Mouse (Mus musculus) limb, embryonic 10.5 days (tissue): ENCODE results near the gene Chpt1. TPM values are rescaled to one million over a fixed set of nuclear protein-coding genes. Genes with fewer than 3 reads are reported as not detected.
A peak's percentile ranks its signal among the peaks of the same experiment; 100 is the strongest.

Experiments
- DNase-seq: peaks from one replicate; pipeline ENCODE4 v3.0.0-alpha.2; 2017; ENCODE audit warnings: low spot score
- H3K27ac ChIP-seq: fragments of 300-500 bp; sonication (generic); 2 replicates; pipeline ENCODE4 v1.5.1; 2016; ENCODE audit warnings: mild to moderate bottlenecking
- H3K27me3 ChIP-seq: fragments of 300-500 bp; sonication (generic); 2 replicates; pipeline ENCODE4 v1.6.1; 2016; ENCODE audit warnings: low read depth, mild to moderate bottlenecking; ENCODE audit not compliant: poor library complexity, severe bottlenecking
- H3K36me3 ChIP-seq: fragments of 300-500 bp; sonication (generic); 2 replicates; pipeline ENCODE4 v1.6.1; 2016; ENCODE audit warnings: mild to moderate bottlenecking, moderate library complexity
- H3K4me1 ChIP-seq: fragments of 300-500 bp; sonication (generic); 2 replicates; pipeline ENCODE4 v1.6.1; 2016
- H3K4me3 ChIP-seq: fragments of 300-500 bp; sonication (generic); 2 replicates; pipeline ENCODE4 v1.5.1; 2016; ENCODE audit warnings: mild to moderate bottlenecking, moderate library complexity
- H3K9me3 ChIP-seq: fragments of 300-500 bp; sonication (generic); replicated peaks from 2 replicates; pipeline ENCODE4 v1.6.1; 2016; ENCODE audit warnings: mild to moderate bottlenecking
- WGBS: fragments of 180-500 bp; shearing (Covaris S2); methylation state at CpG from one replicate; pipeline ENCODE4 v1.1.7; 2016; 5-methylcytosine and 5-hydroxymethylcytosine counted together
- polyA plus RNA-seq: library from polyadenylated mRNA; unstranded; fragments of >200 nt; fragmentation: Nextera tagmentation; extraction: Ambion mirVana; gene quantifications from 2 replicates; pipeline ENCODE4 v1.2.1, GENCODE M21; 2016

Gene Chpt1
- polyA plus RNA-seq, 1 experiment from 2014 or later = 19.9 TPM

GRCm38 (mm10) chr10:88507691-88508143 is 3.8 kb upstream of the Chpt1 start:
- 72% methylated on average over 7 of the region's 7 CpGs for WGBS
- H3K27me3 ChIP-seq = no peaks in the 10 kb centered on the region

DNA sequence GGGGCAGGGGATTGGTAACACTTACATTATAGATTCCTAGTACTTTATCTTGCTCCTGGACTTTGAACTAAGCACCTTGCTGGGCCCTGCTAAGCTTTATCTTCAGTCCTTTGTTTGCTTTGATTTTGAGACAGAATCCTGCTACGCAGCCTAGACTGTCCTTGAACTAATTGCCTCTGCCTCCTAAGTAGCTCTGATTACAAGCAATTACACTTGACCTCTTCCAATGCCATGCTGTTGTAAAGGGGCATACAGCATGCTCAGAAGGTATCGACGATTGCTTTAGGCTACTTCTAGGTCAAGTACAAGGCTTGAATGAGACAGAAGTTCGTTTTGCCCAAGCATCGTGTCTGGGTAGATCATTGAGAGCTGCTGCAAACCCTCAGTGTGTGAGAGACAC is 1.4 kb upstream of the Chpt1 start:
- Histone ChIP-seq H3K27ac (no peak overlapping the region), H3K27me3 (no peaks in the 10 kb centered on the region)
- no peak for DNase-seq

More at GRCm38 (mm10) chr10:88507691-88508143, 3.8 kb upstream of the Chpt1 start:
- Histone ChIP-seq H3K4me1 (peaks cover 17% of the 10 kb centered on the region), H3K4me3 (no peak overlapping the region), H3K27ac (no peak overlapping the region), H3K36me3 (no peaks in the 10 kb centered on the region), H3K9me3 (no peaks in the 10 kb centered on the region)
- DNase-seq = no peak

DNA sequence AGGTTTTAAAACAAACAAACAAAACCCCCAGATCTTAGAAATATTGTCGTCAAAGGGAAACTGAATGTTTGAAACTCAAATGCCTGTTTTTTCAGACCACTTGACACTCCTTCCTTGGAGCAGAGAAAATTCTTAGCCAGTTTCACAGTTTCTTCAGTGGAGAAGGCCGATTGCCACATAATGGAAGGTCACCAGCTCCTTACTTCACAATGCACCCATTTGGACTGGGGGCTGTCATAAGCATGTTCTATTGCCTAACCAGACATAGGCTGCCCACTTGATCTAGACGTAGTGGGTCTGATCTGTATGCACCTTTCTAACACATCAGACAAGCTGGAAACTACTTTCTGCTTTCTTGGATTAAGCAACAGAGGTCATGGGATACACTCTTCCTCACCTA is 608 bp upstream of the Chpt1 start:
- Histone ChIP-seq H3K4me3 (peak overlapping the region; percentile 75; the same call in 1 of the 2 replicates), H3K4me1 (peaks cover 28% of the 10 kb centered on the region), H3K27ac (no peak overlapping the region), H3K9me3 (no peaks in the 10 kb centered on the region), H3K36me3 (no peaks in the 10 kb centered on the region), H3K27me3 (no peaks in the 10 kb centered on the region)
- no peak for DNase-seq
- WGBS = 61% methylated on average over 3 of the region's 3 CpGs

More for the DNA sequence above, 1.4 kb upstream of the Chpt1 start:
- Histone ChIP-seq H3K36me3 (no peaks in the 10 kb centered on the region), H3K4me1 (peaks cover 28% of the 10 kb centered on the region), H3K4me3 (no peak overlapping the region), H3K9me3 (no peaks in the 10 kb centered on the region)
- 55% methylated on average over 5 of the region's 5 CpGs for WGBS

DNA sequence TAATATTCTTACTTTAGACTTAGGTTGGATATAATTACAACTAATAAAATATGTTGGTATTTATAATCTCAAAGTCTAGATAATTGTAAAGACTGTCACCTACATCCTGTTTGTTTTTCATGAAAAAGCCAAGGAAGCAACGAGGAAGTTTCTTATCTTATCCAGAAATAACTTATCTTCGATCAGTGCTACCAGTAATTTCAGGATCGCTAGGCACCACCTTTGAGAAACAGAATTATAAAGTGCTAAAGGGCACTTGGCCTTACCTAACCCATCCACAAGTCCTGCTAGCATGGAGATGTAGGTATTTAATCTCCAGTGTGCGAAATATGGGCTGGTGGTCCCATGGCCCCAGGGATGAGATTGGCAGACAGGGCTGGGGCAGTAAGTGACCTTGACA is 954 bp downstream of the Chpt1 start:
- DNase-seq = no peak
- Histone ChIP-seq H3K4me1 (peaks cover 28% of the 10 kb centered on the region), H3K27me3 (no peaks in the 10 kb centered on the region), H3K4me3 (peak overlapping the region; percentile 75), H3K27ac (peak overlapping the region; percentile 92), H3K9me3 (no peaks in the 10 kb centered on the region), H3K36me3 (0 out of 2 replicates have a peak, but pooled peaks cover 2% of the 10 kb centered on the region)
- 55% methylated on average over 4 of the region's 4 CpGs for WGBS

DNA sequence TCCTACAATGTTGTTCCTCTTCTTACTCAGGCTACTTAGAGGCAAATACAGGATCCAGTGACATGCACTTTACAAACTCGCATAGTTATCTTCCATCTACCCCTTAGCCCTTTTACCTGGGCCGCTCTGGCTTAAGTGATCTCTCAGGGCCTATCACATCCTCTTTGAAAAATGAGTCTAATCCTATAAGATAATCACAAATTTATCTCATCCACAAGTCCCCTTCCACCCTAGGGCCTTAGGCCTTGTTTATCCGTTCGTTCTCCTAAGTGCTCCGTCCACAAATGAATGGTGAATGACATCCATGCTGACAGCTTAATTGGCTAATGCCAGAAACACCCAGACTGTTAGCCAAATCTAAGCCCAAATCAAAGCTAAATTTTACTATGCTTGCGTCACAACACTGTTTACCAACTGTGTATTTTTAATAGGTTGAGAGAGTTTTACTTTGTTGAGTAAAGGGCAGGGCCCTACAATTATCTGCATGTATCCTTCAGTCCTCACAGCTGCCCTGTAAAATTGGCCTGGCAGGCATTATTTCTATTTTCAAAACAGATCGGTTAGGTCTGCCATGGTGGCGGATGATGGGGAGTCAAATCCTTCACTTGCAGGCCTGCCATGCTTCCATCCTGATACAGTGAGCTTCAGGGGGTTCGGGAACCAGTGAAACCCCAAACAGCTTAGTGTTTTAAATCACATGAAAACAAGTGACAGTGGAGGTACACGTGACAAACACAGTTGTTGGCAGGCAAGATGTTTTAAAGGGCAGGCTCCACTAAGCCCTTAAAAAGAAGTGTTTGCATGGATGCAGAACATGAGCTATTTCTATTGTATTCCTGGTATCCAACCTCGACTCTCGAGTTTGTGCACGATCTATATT is 1.7 kb downstream of the Chpt1 start:
- no peak for DNase-seq
- H3K27ac ChIP-seq = no peak overlapping the region
- H3K27me3 ChIP-seq = no peaks in the 10 kb centered on the region
- H3K36me3 ChIP-seq = 0 out of 2 replicates have a peak, but pooled peaks cover 2% of the 10 kb centered on the region
- WGBS = 77% methylated on average over 13 of the region's 13 CpGs
- no peak overlapping the region for H3K4me3 ChIP-seq
- H3K4me1 ChIP-seq = peaks cover 31% of the 10 kb centered on the region
- no peaks in the 10 kb centered on the region for H3K9me3 ChIP-seq

- H3K27me3 ChIP-seq = no peaks in the 10 kb centered on the region
- 81% methylated on average over 10 of the region's 10 CpGs for WGBS
- no peaks in the 10 kb centered on the region for H3K9me3 ChIP-seq
- no peak overlapping the region for H3K4me3 ChIP-seq
- DNase-seq = no peak
- 0 out of 2 replicates have a peak, but pooled peaks cover 2% of the 10 kb centered on the region for H3K36me3 ChIP-seq
- peaks cover 38% of the 10 kb centered on the region for H3K4me1 ChIP-seq
- H3K27ac ChIP-seq = no peak overlapping the region
These were observed 2.5 kb downstream of the Chpt1 start for GRCm38 (mm10) chr10:88501370-88501769.

- Histone ChIP-seq H3K27ac (no peak overlapping the region), H3K9me3 (no peaks in the 10 kb centered on the region), H3K27me3 (no peaks in the 10 kb centered on the region), H3K4me1 (peaks cover 43% of the 10 kb centered on the region), H3K36me3 (0 out of 2 replicates have a peak, but pooled peaks cover 2% of the 10 kb centered on the region), H3K4me3 (no peak overlapping the region)
- no peak for DNase-seq
- WGBS = 69% methylated on average over 5 of the region's 5 CpGs
These were observed 3.9 kb downstream of the Chpt1 start for GRCm38 (mm10) chr10:88499993-88500392.

GRCm38 (mm10) chr10:88496864-88497564 is 6.9 kb downstream of the Chpt1 start:
- Histone ChIP-seq H3K4me1 (peaks cover 25% of the 10 kb centered on the region), H3K9me3 (no peaks in the 10 kb centered on the region), H3K36me3 (0 out of 2 replicates have a peak, but pooled peaks cover 2% of the 10 kb centered on the region), H3K27ac (no peak overlapping the region), H3K4me3 (peak overlapping the region; percentile 2; the same call in 1 of the 2 replicates), H3K27me3 (no peaks in the 10 kb centered on the region)
- WGBS = 45% methylated on average over 11 of the region's 11 CpGs
- no peak for DNase-seq

DNA sequence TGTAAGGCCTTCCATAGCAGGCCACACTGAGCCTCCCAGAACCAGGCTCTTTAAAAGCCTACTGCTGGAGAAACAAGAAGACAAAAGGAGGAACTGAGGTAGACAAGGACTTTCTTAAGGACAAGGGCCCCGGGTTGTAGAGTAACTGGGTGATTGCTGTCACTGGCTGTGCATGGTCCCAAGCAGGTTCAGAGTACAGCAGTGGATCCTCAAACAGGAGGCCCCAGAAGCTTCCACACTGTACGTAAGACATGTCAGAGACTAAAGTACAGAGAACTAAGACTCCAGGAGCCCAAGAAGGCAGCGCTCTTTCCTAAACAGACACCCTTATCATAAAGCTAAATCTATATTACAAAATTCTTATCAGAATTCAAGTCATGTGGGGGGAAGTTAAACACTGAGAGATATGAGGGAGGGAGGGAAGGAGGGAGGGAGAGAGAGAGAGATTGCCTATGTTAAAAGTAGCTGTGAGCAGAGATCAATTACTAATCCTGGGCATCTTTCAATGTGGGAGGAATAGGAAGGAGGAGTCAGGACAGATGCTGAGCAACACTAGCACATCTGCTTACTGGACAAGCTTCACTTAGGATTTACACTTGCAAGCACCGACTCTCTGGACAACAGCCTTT is 8.8 kb downstream of the Chpt1 start:
- H3K4me3 ChIP-seq = no peak overlapping the region
- H3K9me3 ChIP-seq = no peaks in the 10 kb centered on the region
- 86% methylated on average over 4 of the region's 4 CpGs for WGBS

DNA sequence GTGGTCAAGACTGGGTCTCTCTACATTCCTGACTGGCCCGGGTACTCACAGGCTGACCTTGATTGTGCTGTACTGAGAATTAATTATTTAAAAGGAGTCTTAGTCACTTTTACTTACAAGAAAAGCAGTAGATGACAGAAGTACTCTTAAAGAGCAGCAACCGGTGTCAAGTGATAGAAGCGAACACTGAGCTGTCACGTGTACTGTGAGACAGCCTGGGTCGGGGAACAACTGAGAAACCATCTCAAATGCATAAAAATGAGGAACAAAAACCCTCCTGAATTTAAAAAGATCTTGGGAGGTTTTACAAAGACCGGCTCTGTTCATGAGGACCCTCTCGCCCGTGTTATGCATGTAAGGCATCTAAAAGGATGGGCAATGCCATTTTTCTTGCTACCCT is 11.2 kb downstream of the Chpt1 start:
- Histone ChIP-seq H3K27me3 (no peaks in the 10 kb centered on the region), H3K36me3 (no peaks in the 10 kb centered on the region), H3K9me3 (no peaks in the 10 kb centered on the region), H3K4me1 (peaks cover 21% of the 10 kb centered on the region), H3K4me3 (no peak overlapping the region), H3K27ac (no peak overlapping the region)
- DNase-seq = no peak
- WGBS = 89% methylated on average over 8 of the region's 8 CpGs

More for the DNA sequence above, 8.8 kb downstream of the Chpt1 start:
- Histone ChIP-seq H3K4me1 (peaks cover 21% of the 10 kb centered on the region), H3K36me3 (0 out of 2 replicates have a peak, but pooled peaks cover 2% of the 10 kb centered on the region), H3K27ac (no peak overlapping the region), H3K27me3 (no peaks in the 10 kb centered on the region)
- no peak for DNase-seq

GRCm38 (mm10) chr10:88491632-88492031 is 12.2 kb downstream of the Chpt1 start:
- Histone ChIP-seq H3K4me1 (peaks cover 13% of the 10 kb centered on the region), H3K36me3 (no peaks in the 10 kb centered on the region), H3K27ac (no peak overlapping the region), H3K4me3 (no peak overlapping the region), H3K27me3 (no peaks in the 10 kb centered on the region), H3K9me3 (no peaks in the 10 kb centered on the region)
- 61% methylated on average over 7 of the region's 7 CpGs for WGBS
- no peak for DNase-seq

GRCm38 (mm10) chr10:88488629-88489028 is 15.2 kb downstream of the Chpt1 start:
- no peaks in the 10 kb centered on the region for H3K9me3 ChIP-seq
- WGBS = 91% methylated on average over 5 of the region's 5 CpGs
- no peaks in the 10 kb centered on the region for H3K4me1 ChIP-seq
- no peak overlapping the region for H3K27ac ChIP-seq
- no peaks in the 10 kb centered on the region for H3K36me3 ChIP-seq
- no peak overlapping the region for H3K4me3 ChIP-seq
- DNase-seq = no peak
- no peaks in the 10 kb centered on the region for H3K27me3 ChIP-seq
